Mouse (Mus musculus): ENCODE data around the gene Ctns.

- no peak for TF ChIP-seq CTCF (IDR thresholded peaks at IDR 0.05; ENCODE audit: insufficient read depth, low read length)
- TF ChIP-seq POLR2A (IDR thresholded peaks at IDR 0.05; ENCODE audit: borderline replicate concordance, extremely low read depth, low read depth, low read length) = no peak
These were observed 62.3 kb downstream of the Ctns start for GRCm38 (mm10) chr11:73136587-73136986.
